Mouse (Mus musculus): ENCODE measurements around the gene Vps9d1. TPM values are rescaled to one million over a fixed set of nuclear protein-coding genes. Genes with fewer than 3 reads are reported as not detected.
"Not testable (repeated sequence)": the region's sequence is repeated elsewhere in the genome, so short reads cannot be mapped to it uniquely, and the experiment has no call there.

Gene Vps9d1
- total and polyA plus RNA-seq, 2 experiments from 2014 or later: 57.5 to 92.3 TPM

DNA sequence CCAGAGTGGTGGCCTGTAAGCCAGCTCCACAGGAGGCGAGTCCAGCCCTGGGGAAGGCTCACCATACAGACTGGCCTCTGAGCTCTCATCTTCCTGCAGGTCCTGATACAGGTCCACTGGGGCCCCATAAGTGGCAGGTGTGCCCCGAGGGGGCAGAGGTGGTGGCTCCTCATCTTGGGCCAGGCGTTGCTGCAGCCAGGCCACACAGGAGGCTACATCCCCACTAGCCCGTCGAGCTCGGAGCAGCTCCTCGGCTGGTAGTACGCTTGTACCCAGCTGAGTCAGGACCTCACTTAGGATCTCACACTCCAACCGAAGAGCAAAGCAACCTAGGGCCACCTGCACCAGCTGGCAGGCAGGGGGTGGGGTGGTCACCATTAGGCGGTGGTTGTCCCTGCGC, 20.4 kb downstream of the Vps9d1 start:
- Histone ChIP-seq H3K27me3 (ENCODE audit: insufficient read depth, low read length) (no peaks in the 10 kb centered on the region), H3K9me3 (ENCODE audit: low read length) (no peaks in the 10 kb centered on the region), H3K4me3 (ENCODE audit: low read length) (no peak overlapping the region), H3K4me2 (ENCODE audit: low read depth, low read length) (no peak overlapping the region), H3K27ac (no peak overlapping the region), H3K36me3 (ENCODE audit: insufficient read depth, low read length) (no peaks in the 10 kb centered on the region), H3K4me1 (ENCODE audit: insufficient read depth, low read length) (peaks cover 15% of the 10 kb centered on the region), H3K9ac (replicated peaks; ENCODE audit: low read length) (no peak overlapping the region)
- WGBS: 79% methylated on average over 11 of the region's 11 CpGs
- DNase-seq (ENCODE audit: low spot score) (no peak), ATAC-seq (no peak)
- no peak for TF ChIP-seq CTCF (IDR thresholded peaks at IDR 0.05; ENCODE audit: low read depth)

DNA sequence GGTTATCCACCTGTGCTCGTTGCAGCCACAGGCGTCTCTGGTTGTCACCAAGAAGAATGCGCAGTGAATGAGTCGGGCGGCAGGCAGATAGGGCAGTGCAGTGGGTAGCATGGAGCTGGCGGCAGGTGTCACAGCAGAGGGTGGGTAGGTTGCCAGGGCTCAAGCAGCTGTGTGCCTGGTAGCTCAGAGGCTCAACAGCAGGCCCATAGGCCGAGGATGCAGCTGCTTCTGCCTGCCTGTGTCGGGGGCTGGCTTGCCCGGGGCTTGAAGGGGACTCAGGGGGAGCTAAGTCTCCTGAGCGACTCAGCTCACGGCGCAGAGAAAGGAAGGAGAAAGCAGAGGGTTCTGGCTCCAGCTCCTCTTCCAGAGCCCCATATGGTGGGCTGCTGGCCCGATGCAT, 20.8 kb downstream of the Vps9d1 start:
- peak; percentile 28 for DNase-seq (ENCODE audit: low spot score)
- Histone ChIP-seq H3K9ac (replicated peaks; ENCODE audit: low read length) (no peak overlapping the region), H3K27me3 (ENCODE audit: insufficient read depth, low read length) (no peaks in the 10 kb centered on the region), H3K4me1 (ENCODE audit: insufficient read depth, low read length) (peaks cover 15% of the 10 kb centered on the region), H3K9me3 (ENCODE audit: low read length) (no peaks in the 10 kb centered on the region), H3K27ac (no peak overlapping the region), H3K36me3 (ENCODE audit: insufficient read depth, low read length) (no peaks in the 10 kb centered on the region), H3K4me2 (ENCODE audit: low read depth, low read length) (no peak overlapping the region), H3K4me3 (ENCODE audit: low read length) (no peak overlapping the region)
- no peak for TF ChIP-seq CTCF (IDR thresholded peaks at IDR 0.05; ENCODE audit: low read depth)
- ATAC-seq: no peak
- 44% methylated on average over 12 of the region's 13 CpGs for WGBS

DNA sequence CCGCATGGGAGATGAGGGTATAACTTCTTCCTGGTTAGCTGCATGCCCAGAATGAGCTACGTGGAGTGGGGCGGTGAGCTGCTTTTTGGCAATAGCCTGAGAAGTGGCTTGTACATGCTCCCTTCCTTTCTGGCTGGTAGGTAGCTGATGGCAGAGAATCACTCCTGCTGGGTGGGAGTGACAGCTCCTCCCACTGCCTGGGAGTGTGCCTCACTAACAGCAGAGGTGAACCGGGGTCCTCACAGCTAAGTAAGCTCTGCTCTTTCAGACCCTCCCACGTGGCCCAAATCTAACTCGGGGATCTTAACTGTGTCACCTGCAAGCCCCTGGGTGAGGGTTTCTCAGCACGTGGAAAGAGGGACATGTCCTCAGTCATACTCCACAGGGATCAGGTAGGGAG, 21.6 kb downstream of the Vps9d1 start:
- Histone ChIP-seq H3K4me2 (ENCODE audit: low read depth, low read length) (no peak overlapping the region), H3K4me1 (ENCODE audit: insufficient read depth, low read length) (peaks cover 15% of the 10 kb centered on the region), H3K4me3 (ENCODE audit: low read length) (no peak overlapping the region), H3K27ac (no peak overlapping the region), H3K9ac (replicated peaks; ENCODE audit: low read length) (no peak overlapping the region), H3K9me3 (ENCODE audit: low read length) (no peaks in the 10 kb centered on the region), H3K27me3 (ENCODE audit: insufficient read depth, low read length) (no peaks in the 10 kb centered on the region), H3K36me3 (ENCODE audit: insufficient read depth, low read length) (0 out of 2 replicates have a peak, but pooled peaks cover under 1% of the 10 kb centered on the region)
- no peak for ATAC-seq
- no peak for TF ChIP-seq CTCF (IDR thresholded peaks at IDR 0.05; ENCODE audit: low read depth)
- 36% methylated on average over 7 of the region's 7 CpGs for WGBS
- no peak for DNase-seq (ENCODE audit: low spot score)

DNA sequence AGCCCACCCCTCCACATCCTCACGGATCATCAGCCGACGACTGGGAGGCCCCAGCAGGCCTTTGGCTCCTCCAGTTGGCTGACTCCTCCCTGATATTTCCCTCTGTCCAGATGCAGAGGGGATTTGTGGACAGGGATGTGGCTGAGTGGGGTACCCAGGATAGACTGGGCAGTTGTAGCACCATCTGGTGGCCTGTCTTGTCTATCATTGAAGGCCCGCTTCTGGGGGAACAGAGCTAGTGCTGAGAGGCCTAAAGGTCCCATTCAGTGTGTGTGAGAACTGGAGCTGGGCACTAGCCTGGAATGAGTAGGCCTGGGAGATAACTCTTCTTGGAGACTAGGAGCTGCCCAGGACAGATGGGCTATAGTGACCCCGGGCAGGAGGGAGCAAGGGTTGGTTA, 22.4 kb downstream of the Vps9d1 start:
- ATAC-seq (no peak), DNase-seq (ENCODE audit: low spot score) (peak; percentile 46)
- Histone ChIP-seq H3K4me1 (ENCODE audit: insufficient read depth, low read length) (peaks cover 15% of the 10 kb centered on the region), H3K36me3 (ENCODE audit: insufficient read depth, low read length) (0 out of 2 replicates have a peak, but pooled peaks cover 7% of the 10 kb centered on the region), H3K4me2 (ENCODE audit: low read depth, low read length) (no peak overlapping the region), H3K9ac (replicated peaks; ENCODE audit: low read length) (no peak overlapping the region), H3K4me3 (ENCODE audit: low read length) (no peak overlapping the region), H3K27me3 (ENCODE audit: insufficient read depth, low read length) (no peaks in the 10 kb centered on the region), H3K9me3 (ENCODE audit: low read length) (no peaks in the 10 kb centered on the region), H3K27ac (no peak overlapping the region)
- TF ChIP-seq CTCF (IDR thresholded peaks at IDR 0.05; ENCODE audit: low read depth): peak; percentile 53
- WGBS: 55% methylated on average over 5 of the region's 5 CpGs

DNA sequence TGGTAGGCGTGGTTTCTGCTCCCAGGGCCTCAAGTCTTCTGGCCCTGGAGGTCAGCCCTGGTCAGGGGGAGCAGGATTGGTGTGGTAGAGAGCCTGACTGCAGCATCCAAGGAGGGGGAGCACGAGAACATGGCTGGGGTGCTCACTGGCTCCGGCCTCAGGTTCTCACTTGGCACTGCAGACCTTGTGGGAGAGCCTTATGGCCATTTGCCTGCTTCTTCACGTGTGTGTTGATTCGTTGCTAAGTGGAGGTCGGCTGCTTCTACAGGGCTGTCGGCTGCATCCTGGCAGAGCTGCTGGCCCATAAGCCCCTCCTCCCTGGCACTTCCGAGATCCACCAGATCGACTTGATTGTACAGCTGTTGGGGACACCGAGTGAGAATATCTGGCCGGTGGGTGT, 23.8 kb downstream of the Vps9d1 start:
- 75% methylated on average over 10 of the region's 11 CpGs for WGBS
- ATAC-seq; H3K9me3 ChIP-seq (ENCODE audit: low read length); H3K27ac ChIP-seq; H3K9ac ChIP-seq (replicated peaks; ENCODE audit: low read length); H3K4me2 ChIP-seq (ENCODE audit: low read depth, low read length); DNase-seq (ENCODE audit: low spot score); H3K4me1 ChIP-seq (ENCODE audit: insufficient read depth, low read length); H3K4me3 ChIP-seq (ENCODE audit: low read length); H3K27me3 ChIP-seq (ENCODE audit: insufficient read depth, low read length); H3K36me3 ChIP-seq (ENCODE audit: insufficient read depth, low read length): not testable (repeated sequence)

DNA sequence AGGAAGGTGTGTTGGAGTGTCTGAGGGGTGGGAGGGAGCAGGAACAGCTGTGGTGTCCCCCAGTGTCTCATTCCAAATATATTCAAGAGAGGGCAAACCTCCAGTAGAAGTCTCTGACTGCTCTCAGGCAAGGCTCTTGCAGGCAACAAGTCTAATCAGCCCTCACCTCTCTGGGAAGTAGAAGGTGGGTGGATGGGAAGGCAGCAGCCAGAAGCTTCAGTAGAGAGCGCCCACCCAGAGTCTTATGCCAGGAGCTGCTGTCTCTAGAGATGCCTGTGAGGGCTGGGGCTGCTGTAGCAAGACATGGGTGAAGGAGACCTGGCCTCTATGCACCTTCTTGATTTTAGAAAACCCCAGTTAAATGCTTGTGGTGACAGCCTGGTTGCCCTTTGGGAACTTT, 25.7 kb downstream of the Vps9d1 start:
- ATAC-seq: no peak

DNA sequence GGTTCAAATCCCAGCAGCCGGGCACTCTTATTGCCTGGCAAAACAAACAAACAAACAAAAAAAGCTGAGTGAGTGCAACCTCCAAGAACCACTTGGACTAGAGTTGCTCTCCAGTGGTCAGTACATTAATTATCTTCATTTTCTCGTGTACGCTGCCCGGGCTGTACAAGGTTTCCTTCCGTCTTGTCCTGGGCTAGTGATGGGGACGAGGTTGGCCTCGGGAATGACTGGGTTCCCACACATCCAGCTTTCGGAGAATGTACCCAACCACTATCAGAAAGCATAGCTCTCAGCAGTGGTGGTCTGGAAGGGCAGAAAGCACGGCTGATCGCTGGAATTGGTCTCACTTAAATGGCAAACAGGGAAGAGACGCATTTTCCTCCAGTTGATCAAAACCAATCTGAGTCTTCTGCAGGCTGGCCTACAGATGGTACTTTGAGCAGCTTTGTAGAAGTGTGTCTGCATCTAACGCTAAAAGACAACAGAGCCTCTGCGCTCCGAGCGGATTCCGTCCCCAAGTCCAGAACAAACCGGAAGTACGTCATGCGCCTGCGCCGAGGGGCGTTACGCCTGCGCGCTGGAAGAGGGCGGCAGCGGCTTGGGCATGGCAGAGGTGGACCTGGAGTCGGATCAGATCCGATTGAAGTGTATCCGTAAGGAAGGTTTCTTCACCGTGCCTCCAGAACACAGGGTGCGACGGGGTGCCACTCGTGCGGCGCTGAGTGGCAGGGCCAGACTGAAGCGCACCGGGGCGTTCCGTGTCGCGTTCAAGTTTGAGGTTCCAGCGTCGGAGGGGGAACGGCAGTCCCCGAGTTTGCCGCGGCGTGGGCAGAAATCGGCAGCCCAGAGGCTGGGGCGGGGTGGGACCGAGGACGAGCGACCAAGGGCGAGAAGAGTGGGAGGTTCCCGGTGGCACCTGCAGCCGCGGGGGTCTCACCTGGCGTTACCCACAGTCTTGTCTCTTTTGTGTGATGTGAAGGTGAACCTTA, 29.6 kb downstream of the Vps9d1 start, which contains the start of gene Cdk10:
TSS of gene Cdk10 (plus strand) at position 565 of the 989 bp plus-strand sequence.
- no peaks in the 10 kb centered on the region for H3K9me3 ChIP-seq (ENCODE audit: low read length)
- H3K9ac ChIP-seq (replicated peaks; ENCODE audit: low read length): peak within 1 kb of the TSS; percentile 80
- H3K27ac ChIP-seq: peak within 1 kb of the TSS; percentile 89
- H3K36me3 ChIP-seq (ENCODE audit: insufficient read depth, low read length): 0 out of 2 replicates have a peak, but pooled peaks cover 7% of the 10 kb centered on the region
- WGBS: 4% methylated on average over 59 of the region's 59 CpGs
- H3K4me1 ChIP-seq (ENCODE audit: insufficient read depth, low read length): peaks cover 8% of the 10 kb centered on the region
- peak; percentile 21; the same call in 1 of the 2 replicates for TF ChIP-seq CTCF (IDR thresholded peaks at IDR 0.05; ENCODE audit: low read depth)
- peak; percentile 93 for ATAC-seq
- no peaks in the 10 kb centered on the region for H3K27me3 ChIP-seq (ENCODE audit: insufficient read depth, low read length)
- peak within 1 kb of the TSS; percentile 81 for H3K4me3 ChIP-seq (ENCODE audit: low read length)
- H3K4me2 ChIP-seq (ENCODE audit: low read depth, low read length): peak within 1 kb of the TSS; percentile 99
- peak; percentile 97 for DNase-seq (ENCODE audit: low spot score)

More for the DNA sequence above, 25.7 kb downstream of the Vps9d1 start:
- Histone ChIP-seq H3K4me1 (ENCODE audit: insufficient read depth, low read length) (peaks cover 8% of the 10 kb centered on the region), H3K4me3 (ENCODE audit: low read length) (no peak overlapping the region), H3K9me3 (ENCODE audit: low read length) (no peaks in the 10 kb centered on the region), H3K36me3 (ENCODE audit: insufficient read depth, low read length) (0 out of 2 replicates have a peak, but pooled peaks cover 7% of the 10 kb centered on the region), H3K27ac (no peak overlapping the region), H3K27me3 (ENCODE audit: insufficient read depth, low read length) (no peaks in the 10 kb centered on the region), H3K4me2 (ENCODE audit: low read depth, low read length) (no peak overlapping the region), H3K9ac (replicated peaks; ENCODE audit: low read length) (no peak overlapping the region)
- 95% methylated on average over 1 of the region's 1 CpGs for WGBS
- DNase-seq (ENCODE audit: low spot score): no peak
- TF ChIP-seq CTCF (IDR thresholded peaks at IDR 0.05; ENCODE audit: low read depth): no peak
